Mouse (Mus musculus): ENCODE measurements at regions not wholly inside any gene's neighbourhood (a gene's known extent, or its start where the extent isn't known, plus 50 kb on each side); places are given as distances from the start of the nearest gene placed in this dataset.

DNA sequence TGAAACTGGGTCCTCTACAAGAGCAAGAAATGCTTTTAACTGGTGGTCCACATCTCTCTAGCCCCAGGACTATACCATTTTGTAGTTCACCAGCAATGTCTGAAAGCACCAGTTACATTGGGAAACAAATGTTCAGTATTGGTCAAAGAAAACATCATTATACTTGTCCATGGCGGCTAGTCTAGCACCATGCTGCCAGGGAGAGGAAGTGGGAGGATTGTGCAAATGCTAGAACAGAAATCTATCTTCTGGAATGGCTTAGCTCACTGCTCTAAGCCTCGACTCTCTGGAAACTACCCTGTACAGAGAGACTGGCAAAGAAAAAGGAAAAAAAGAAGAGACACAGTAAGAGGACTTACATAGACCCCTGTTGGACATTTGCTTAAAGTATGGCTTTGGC lies 81.1 kb upstream of the Ralgapa2 start:
- 93% methylated on average over 2 of the region's 2 CpGs for WGBS
- H3K36me3 ChIP-seq: no peaks in the 10 kb centered on the region
- H3K4me3 ChIP-seq: no peak overlapping the region
- no peaks in the 10 kb centered on the region for H3K4me1 ChIP-seq
- no peak overlapping the region for H3K4me2 ChIP-seq (replicated peaks)
- H3K27ac ChIP-seq (replicated peaks): no peak overlapping the region
- H3K27me3 ChIP-seq: no peaks in the 10 kb centered on the region
- no peaks in the 10 kb centered on the region for H3K9me3 ChIP-seq
- ATAC-seq (replicated peaks): no peak
- no peak overlapping the region for H3K9ac ChIP-seq (replicated peaks)

GRCm38 (mm10) chr2:146594212-146594611 lies 82.1 kb upstream of the Ralgapa2 start:
- Histone ChIP-seq H3K9me3 (no peaks in the 10 kb centered on the region), H3K9ac (replicated peaks) (no peak overlapping the region), H3K27me3 (no peaks in the 10 kb centered on the region), H3K27ac (replicated peaks) (peak overlapping the region; percentile 21; the same call in 1 of the 2 replicates), H3K4me2 (replicated peaks) (no peak overlapping the region), H3K4me1 (no peaks in the 10 kb centered on the region), H3K4me3 (no peak overlapping the region), H3K36me3 (no peaks in the 10 kb centered on the region)
- no peak; the same call in 1 of the 2 replicates for ATAC-seq (replicated peaks)
- 59% methylated on average over 4 of the region's 4 CpGs for WGBS

DNA sequence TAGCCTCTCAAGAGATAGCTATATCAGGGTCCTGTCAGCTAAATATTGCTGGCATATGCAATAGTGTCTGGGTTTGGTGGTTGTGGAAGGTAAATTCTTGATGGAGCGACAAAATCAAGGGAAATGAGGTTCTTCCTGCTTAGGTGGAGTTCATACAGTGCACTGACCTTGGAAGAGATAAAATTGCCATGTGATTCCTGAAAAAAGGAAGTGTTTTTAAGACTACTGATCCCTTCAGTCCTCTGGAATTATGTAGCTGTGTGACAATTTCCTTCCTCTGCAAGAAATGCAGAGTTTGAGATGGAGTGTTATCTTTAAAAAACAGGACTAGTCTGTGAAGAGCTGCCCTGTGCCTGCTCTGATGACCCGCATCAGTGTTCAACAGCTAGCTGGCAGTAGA lies 83.5 kb upstream of the Ralgapa2 start:
- Histone ChIP-seq H3K9ac (replicated peaks) (no peak overlapping the region), H3K4me2 (replicated peaks) (no peak overlapping the region), H3K27me3 (no peaks in the 10 kb centered on the region), H3K4me3 (no peak overlapping the region), H3K9me3 (no peaks in the 10 kb centered on the region), H3K27ac (replicated peaks) (no peak overlapping the region), H3K36me3 (no peaks in the 10 kb centered on the region), H3K4me1 (no peaks in the 10 kb centered on the region)
- ATAC-seq (replicated peaks): no peak
- WGBS: 91% methylated on average over 2 of the region's 2 CpGs

DNA sequence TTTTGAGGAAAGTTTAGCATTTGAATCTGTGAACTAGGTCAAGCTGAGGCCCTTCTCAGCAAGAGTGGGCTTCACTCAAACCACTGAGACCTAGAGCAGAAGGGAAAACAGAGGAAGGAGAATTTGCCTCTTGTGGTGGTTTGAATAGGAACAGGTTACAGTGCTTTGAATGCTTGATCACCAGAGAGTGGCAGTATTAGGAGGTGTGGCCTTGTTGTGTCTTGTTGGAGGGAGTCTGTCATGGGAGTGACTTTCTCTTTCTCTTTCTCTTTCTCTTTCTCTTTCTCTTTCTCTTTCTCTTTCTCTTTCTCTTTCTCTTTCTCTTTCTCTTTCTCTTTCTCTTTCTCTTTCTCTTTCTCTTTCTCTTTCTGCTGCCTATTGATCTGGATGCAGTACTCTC lies 94.0 kb upstream of the Ralgapa2 start:
- H3K4me2 ChIP-seq (replicated peaks): no peak overlapping the region
- H3K4me1 ChIP-seq: no peaks in the 10 kb centered on the region
- no peaks in the 10 kb centered on the region for H3K27me3 ChIP-seq
- H3K27ac ChIP-seq (replicated peaks): no peak overlapping the region
- H3K9me3 ChIP-seq: no peaks in the 10 kb centered on the region
- no peak overlapping the region for H3K9ac ChIP-seq (replicated peaks)
- no peak for ATAC-seq (replicated peaks)
- no peak overlapping the region for H3K4me3 ChIP-seq
- no peaks in the 10 kb centered on the region for H3K36me3 ChIP-seq

DNA sequence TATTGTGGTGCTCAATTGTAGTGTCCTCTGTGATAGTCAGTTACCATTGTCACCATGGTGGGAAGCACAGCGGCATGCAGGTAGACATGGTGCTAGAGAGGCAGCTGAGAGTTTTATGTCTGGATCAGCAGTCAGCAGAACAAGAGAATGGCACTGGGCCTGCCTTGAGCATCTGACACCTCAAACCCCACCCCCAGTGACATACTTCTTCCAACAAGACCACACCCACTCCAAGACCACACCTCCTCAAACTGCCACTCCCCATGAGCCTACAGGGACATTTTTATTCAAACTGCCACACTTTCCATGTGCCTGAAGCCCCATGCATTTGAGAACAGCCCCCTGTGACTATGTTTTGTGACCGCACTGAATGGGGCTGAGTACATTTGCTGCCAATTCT lies 98.8 kb upstream of the Ralgapa2 start:
- Histone ChIP-seq H3K36me3 (no peaks in the 10 kb centered on the region), H3K4me1 (peaks cover 5% of the 10 kb centered on the region), H3K27ac (replicated peaks) (no peak overlapping the region), H3K9ac (replicated peaks) (no peak overlapping the region), H3K4me3 (no peak overlapping the region), H3K4me2 (replicated peaks) (no peak overlapping the region), H3K27me3 (no peaks in the 10 kb centered on the region), H3K9me3 (no peaks in the 10 kb centered on the region)
- no peak for ATAC-seq (replicated peaks)
- WGBS: 95% methylated on average over 2 of the region's 2 CpGs

GRCm38 (mm10) chr2:146611886-146612521 lies 99.9 kb upstream of the Ralgapa2 start:
- ATAC-seq (replicated peaks): peak; percentile 66
- WGBS: 47% methylated on average over 6 of the region's 6 CpGs
- H3K36me3 ChIP-seq: no peaks in the 10 kb centered on the region
- H3K27ac ChIP-seq (replicated peaks): no peak overlapping the region
- no peak overlapping the region for H3K4me3 ChIP-seq
- H3K9me3 ChIP-seq: no peaks in the 10 kb centered on the region
- no peaks in the 10 kb centered on the region for H3K27me3 ChIP-seq
- peaks cover 5% of the 10 kb centered on the region for H3K4me1 ChIP-seq
- no peak overlapping the region for H3K4me2 ChIP-seq (replicated peaks)
- H3K9ac ChIP-seq (replicated peaks): no peak overlapping the region

DNA sequence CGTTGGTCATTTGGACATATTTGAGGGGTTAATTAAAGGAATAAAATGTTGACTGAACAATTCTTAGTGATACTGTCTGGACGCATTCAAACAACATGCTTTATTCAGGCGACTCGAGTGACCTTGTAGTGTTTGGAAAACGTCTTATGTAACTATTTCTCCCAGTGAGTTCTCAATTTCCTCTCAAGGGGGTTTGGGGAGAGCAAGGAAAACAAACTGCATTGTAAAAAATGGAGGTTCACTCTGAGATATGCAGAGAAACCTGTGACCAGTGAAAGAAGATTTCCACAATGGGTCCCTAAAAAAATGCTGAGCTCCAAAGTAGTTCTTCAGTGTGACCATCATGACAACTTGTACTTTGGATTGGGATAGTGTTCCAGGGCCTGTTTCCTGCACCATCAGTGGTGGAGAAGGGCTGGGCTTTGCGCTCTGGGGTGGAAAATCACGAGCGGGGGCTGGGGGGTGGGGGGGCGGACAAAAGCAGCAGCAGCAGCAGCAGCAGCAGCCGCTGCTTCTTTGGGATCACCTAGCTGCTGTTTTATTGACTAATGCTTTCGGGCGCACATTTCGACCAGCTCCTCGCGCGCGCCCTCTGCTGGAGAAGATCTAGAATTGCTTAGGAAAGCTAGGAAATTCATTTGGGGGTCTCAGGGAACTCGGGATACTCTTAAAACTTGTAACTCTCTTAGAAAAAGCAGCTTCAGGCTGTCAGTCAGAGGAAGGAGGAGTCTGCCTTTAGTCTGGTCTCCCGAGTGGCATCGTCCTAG lies 100.6 kb upstream of the Ralgapa2 start:
- Histone ChIP-seq H3K9me3 (no peaks in the 10 kb centered on the region), H3K27ac (replicated peaks) (no peak overlapping the region), H3K9ac (replicated peaks) (no peak overlapping the region), H3K4me3 (peak overlapping the region; percentile 8; the same call in 1 of the 2 replicates), H3K4me2 (replicated peaks) (peak overlapping the region; percentile 47), H3K4me1 (peaks cover 5% of the 10 kb centered on the region), H3K27me3 (no peaks in the 10 kb centered on the region), H3K36me3 (no peaks in the 10 kb centered on the region)
- ATAC-seq (replicated peaks): peak; percentile 55
- 6% methylated on average over 20 of the region's 20 CpGs for WGBS

DNA sequence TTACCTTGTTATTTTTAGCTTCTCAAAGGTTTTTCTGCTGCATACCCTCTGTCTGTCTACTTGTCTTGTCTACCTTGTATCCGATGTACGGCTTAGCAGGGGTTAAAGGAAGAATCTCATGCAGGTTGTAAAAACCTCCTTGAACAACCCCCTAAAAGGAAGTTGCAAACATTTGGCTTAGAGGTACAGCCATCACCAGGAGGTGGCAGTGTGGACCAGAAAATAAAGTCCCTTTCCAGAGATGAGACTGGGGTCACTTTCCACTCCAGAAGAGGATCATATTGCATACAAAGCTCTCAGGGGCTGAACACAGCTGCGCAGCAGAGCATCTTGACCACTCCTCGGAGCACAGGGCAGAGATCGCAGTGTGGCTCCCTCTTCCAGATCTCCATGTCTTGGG lies 109.0 kb upstream of the Ralgapa2 start:
- peaks cover 16% of the 10 kb centered on the region; the same call in 1 of the 2 replicates for H3K27me3 ChIP-seq

GRCm38 (mm10) chr2:146623052-146623451 lies 110.9 kb upstream of the Ralgapa2 start:
- 62% methylated on average over 1 of the region's 1 CpGs for WGBS
- H3K27me3 ChIP-seq: peaks cover 18% of the 10 kb centered on the region; the same call in 1 of the 2 replicates

More for the DNA sequence above, 109.0 kb upstream of the Ralgapa2 start:
- Histone ChIP-seq H3K9ac (replicated peaks) (no peak overlapping the region), H3K4me3 (no peak overlapping the region), H3K4me2 (replicated peaks) (no peak overlapping the region), H3K9me3 (no peaks in the 10 kb centered on the region), H3K27ac (replicated peaks) (no peak overlapping the region), H3K4me1 (no peaks in the 10 kb centered on the region), H3K36me3 (no peaks in the 10 kb centered on the region)
- WGBS: 8% methylated on average over 5 of the region's 5 CpGs
- peak; percentile 46; the same call in 1 of the 2 replicates for ATAC-seq (replicated peaks)

DNA sequence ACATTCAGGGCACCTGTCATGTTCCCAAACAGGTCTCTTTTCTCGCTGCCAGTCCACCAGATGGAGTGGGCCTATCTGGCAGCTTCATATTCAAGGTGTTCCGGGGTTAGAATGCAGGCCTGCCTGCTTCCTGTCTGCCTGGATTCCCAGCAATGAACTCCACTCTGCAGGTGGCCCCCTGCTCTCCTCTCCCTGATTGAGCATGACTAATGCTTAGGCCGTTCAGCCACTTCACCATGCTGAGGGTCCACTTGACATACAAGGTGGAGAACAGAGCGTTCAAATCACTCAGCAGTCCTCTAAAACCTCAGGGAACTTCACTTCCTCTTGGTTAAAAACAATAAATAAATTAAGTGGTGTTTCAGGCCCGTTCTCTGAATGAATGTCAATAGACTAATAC lies 112.1 kb upstream of the Ralgapa2 start:
- H3K27me3 ChIP-seq: peaks cover 18% of the 10 kb centered on the region; the same call in 1 of the 2 replicates
- no peaks in the 10 kb centered on the region for H3K9me3 ChIP-seq
- no peaks in the 10 kb centered on the region for H3K36me3 ChIP-seq
- H3K4me2 ChIP-seq (replicated peaks): no peak overlapping the region
- no peaks in the 10 kb centered on the region for H3K4me1 ChIP-seq
- no peak overlapping the region for H3K4me3 ChIP-seq
- WGBS: 51% methylated on average over 5 of the region's 5 CpGs
- no peak overlapping the region for H3K9ac ChIP-seq (replicated peaks)
- no peak for ATAC-seq (replicated peaks)
- H3K27ac ChIP-seq (replicated peaks): no peak overlapping the region

More at GRCm38 (mm10) chr2:146623052-146623451, 110.9 kb upstream of the Ralgapa2 start:
- ATAC-seq (replicated peaks): no peak
- H3K36me3 ChIP-seq: no peaks in the 10 kb centered on the region
- no peaks in the 10 kb centered on the region for H3K4me1 ChIP-seq
- no peak overlapping the region for H3K4me3 ChIP-seq
- no peaks in the 10 kb centered on the region for H3K9me3 ChIP-seq
- H3K4me2 ChIP-seq (replicated peaks): no peak overlapping the region
- no peak overlapping the region for H3K9ac ChIP-seq (replicated peaks)
- H3K27ac ChIP-seq (replicated peaks): no peak overlapping the region

- H3K27me3 ChIP-seq: peaks cover 15% of the 10 kb centered on the region; the same call in 1 of the 2 replicates
- no peak overlapping the region for H3K27ac ChIP-seq (replicated peaks)
- H3K4me3 ChIP-seq: no peak overlapping the region
- H3K4me1 ChIP-seq: no peaks in the 10 kb centered on the region
- no peak overlapping the region for H3K9ac ChIP-seq (replicated peaks)
- WGBS: 38% methylated on average over 5 of the region's 5 CpGs
- no peak overlapping the region for H3K4me2 ChIP-seq (replicated peaks)
- no peak for ATAC-seq (replicated peaks)
- no peaks in the 10 kb centered on the region for H3K9me3 ChIP-seq
- no peaks in the 10 kb centered on the region for H3K36me3 ChIP-seq
Observed at GRCm38 (mm10) chr2:146625166-146625751, 113.1 kb upstream of the Ralgapa2 start.

- H3K9ac ChIP-seq (replicated peaks): no peak overlapping the region
- H3K27me3 ChIP-seq: peaks cover 23% of the 10 kb centered on the region; the same call in 1 of the 2 replicates
- no peaks in the 10 kb centered on the region for H3K36me3 ChIP-seq
- H3K27ac ChIP-seq (replicated peaks): no peak overlapping the region
- no peaks in the 10 kb centered on the region for H3K4me1 ChIP-seq
- H3K4me2 ChIP-seq (replicated peaks): no peak overlapping the region
- H3K9me3 ChIP-seq: no peaks in the 10 kb centered on the region
- no peak overlapping the region for H3K4me3 ChIP-seq
- ATAC-seq (replicated peaks): no peak
- 68% methylated on average over 1 of the region's 1 CpGs for WGBS
Observed at GRCm38 (mm10) chr2:146626531-146626930, 114.4 kb upstream of the Ralgapa2 start.
